Mouse (Mus musculus): ENCODE data around the gene C2cd2.

DNA sequence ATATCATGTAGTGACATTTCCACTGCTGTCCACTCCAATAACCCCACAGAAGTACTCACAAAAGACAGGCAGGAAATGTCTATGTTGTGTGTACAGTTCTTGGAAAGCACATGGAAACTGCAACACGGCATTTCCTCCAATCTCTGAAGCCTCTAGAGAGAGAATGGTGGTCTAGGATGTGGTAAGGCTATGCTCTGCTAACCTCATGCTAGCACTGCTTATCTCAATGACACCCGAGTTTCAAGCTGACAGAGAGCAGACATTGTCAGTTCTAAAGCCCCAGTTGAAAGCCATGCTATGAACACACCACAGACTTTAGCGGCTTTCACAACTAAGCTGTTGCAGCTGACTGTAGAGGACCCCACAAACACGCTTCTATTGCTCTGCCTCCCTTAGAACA lies 13.6 kb downstream of the C2cd2 start:
- no peak for TF ChIP-seq CTCF (conservative IDR thresholded peaks at IDR 0.05; ENCODE audit: insufficient read depth, insufficient read length, low read depth, low read length)
- TF ChIP-seq POLR2A (IDR thresholded peaks at IDR 0.05; ENCODE audit: low read depth, low read length) = no peak
